Mouse (Mus musculus) liver, postnatal 0 days (tissue): Measurements from ENCODE around the gene Mturn. TPM values are rescaled to one million over a fixed set of nuclear protein-coding genes. Genes with fewer than 3 reads are reported as not detected.

Experiments used
- ATAC-seq: fragments of 200-750 bp; cut with Nextera tagmentation; 2 replicates; pipeline ENCODE4 v1.8.0; 2017; ENCODE audit warnings: mild to moderate bottlenecking, moderate library complexity
- DNase-seq: peaks from one replicate; pipeline ENCODE4 v3.0.0-alpha.2; 2016
- H3K27ac ChIP-seq: fragments of 300-500 bp; sonication (generic); 2 replicates; pipeline ENCODE4 v1.5.1; 2014; ENCODE audit warnings: antibody characterized with exemption, moderate library complexity, mild to moderate bottlenecking, low read depth
- H3K27me3 ChIP-seq: fragments of 300-500 bp; sonication (generic); 2 replicates; pipeline ENCODE4 v1.6.1; 2014; ENCODE audit warnings: low read length, control low read depth, mixed read lengths; ENCODE audit not compliant: insufficient read depth
- H3K36me3 ChIP-seq: fragments of 300-500 bp; sonication (generic); replicated peaks from 2 replicates; pipeline ENCODE4 v1.6.1; 2014; ENCODE audit warnings: mild to moderate bottlenecking, control low read depth, low read length, moderate library complexity, mixed read lengths; ENCODE audit not compliant: insufficient read depth
- H3K4me1 ChIP-seq: fragments of 300-500 bp; sonication (generic); 2 replicates; pipeline ENCODE4 v1.6.1; 2014; ENCODE audit warnings: antibody characterized with exemption, mild to moderate bottlenecking, control low read depth; ENCODE audit not compliant: insufficient read depth
- H3K4me2 ChIP-seq: fragments of 300-500 bp; sonication (generic); 2 replicates; pipeline ENCODE4 v1.6.1; 2014; ENCODE audit warnings: low read depth, mild to moderate bottlenecking, low read length, moderate library complexity, mixed read lengths
- H3K4me3 ChIP-seq: fragments of 300-500 bp; sonication (generic); 2 replicates; pipeline ENCODE4 v1.5.1; 2014; ENCODE audit warnings: low read depth, low read length
- H3K9ac ChIP-seq: fragments of 300-500 bp; sonication (generic); replicated peaks from 2 replicates; pipeline ENCODE4 v1.6.1; 2014; ENCODE audit warnings: mild to moderate bottlenecking, moderate library complexity
- H3K9me3 ChIP-seq: fragments of 300-500 bp; sonication (generic); 2 replicates; pipeline ENCODE4 v1.6.1; 2016; ENCODE audit warnings: mild to moderate bottlenecking, control low read depth, low read length, mixed read lengths
- CTCF ChIP-seq: sonication (generic); IDR thresholded peaks from 2 replicates; pipeline ENCODE4 v1.5.1; 2016; ENCODE audit warnings: antibody characterized with exemption, low read depth
- EP300 ChIP-seq: IDR thresholded peaks from 2 replicates; pipeline ENCODE4 v1.6.1; 2016; ENCODE audit warnings: antibody characterized with exemption, low read depth, mild to moderate bottlenecking
- WGBS: fragments of 180-500 bp; shearing (Covaris S2); extraction: QIAGEN DNeasy Blood & Tissue Kit; methylation state at CpG from one replicate; pipeline ENCODE4 v1.1.7; 2014; ENCODE audit not compliant: insufficient replicate concordance; 5-methylcytosine and 5-hydroxymethylcytosine counted together
- polyA plus RNA-seq: library from polyadenylated mRNA; unstranded; fragments of >200 nt; fragmentation: Nextera tagmentation; extraction: Ambion mirVana; gene quantifications from 2 replicates; pipeline ENCODE4 v1.2.1, GENCODE M21; 2015

The Mturn gene
- polyA plus RNA-seq, 1 experiment from 2014 or later, result 4.0 TPM

DNA sequence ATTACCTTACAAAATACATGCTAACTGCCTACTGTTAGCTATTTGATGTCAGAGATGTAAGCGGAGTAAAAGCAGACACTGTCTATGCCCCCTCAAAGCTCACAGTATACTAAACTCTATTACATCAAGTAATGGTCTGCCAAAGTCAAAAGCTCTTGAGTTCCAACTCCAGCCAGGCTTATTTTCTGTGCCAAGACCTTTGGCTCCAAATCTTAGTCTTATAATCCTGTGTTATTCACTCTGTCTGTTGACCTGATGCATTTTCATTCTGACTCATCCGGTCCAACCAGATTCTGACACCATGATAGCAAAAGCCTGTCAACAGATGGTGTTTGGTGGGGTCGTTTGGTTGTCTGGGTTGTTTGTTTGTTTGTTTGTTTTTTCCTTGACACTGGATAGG is 50.3 kb downstream of the Mturn start:
- no peak overlapping the region for H3K9ac ChIP-seq
- no peak overlapping the region for H3K27ac ChIP-seq
- H3K36me3 ChIP-seq, result no peaks in the 10 kb centered on the region
- H3K9me3 ChIP-seq, result no peaks in the 10 kb centered on the region
- H3K4me3 ChIP-seq, result no peak overlapping the region
- TF ChIP-seq EP300, result no peak
- no peak for TF ChIP-seq CTCF
- ATAC-seq, result no peak
- no peak for DNase-seq
- 74% methylated on average over 3 of the region's 3 CpGs for WGBS
- H3K4me2 ChIP-seq, result no peak overlapping the region
- no peaks in the 10 kb centered on the region for H3K27me3 ChIP-seq
- peaks cover 15% of the 10 kb centered on the region; the same call in 1 of the 2 replicates for H3K4me1 ChIP-seq

DNA sequence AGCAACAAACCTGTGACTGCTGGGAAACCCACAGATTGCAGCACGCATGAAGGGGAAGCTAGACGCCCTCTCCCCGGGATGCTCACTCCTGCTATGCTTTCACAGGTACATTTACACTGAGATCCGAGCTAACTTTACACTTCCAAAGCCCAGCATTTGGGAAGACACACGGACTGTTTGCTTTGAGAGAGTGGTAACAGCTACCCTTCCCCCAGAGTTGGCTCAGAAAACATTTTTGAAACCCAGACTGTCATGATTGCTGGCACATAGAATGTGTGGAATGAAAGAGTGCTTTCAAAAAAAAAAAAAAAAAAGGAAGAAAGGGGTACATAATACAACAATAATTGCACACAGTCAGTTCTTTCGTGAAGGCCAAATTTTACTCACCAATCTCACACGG is 51.3 kb downstream of the Mturn start:
- Histone ChIP-seq H3K27me3 (no peaks in the 10 kb centered on the region), H3K36me3 (no peaks in the 10 kb centered on the region), H3K4me1 (peaks cover 7% of the 10 kb centered on the region; the same call in 1 of the 2 replicates), H3K4me3 (no peak overlapping the region), H3K4me2 (no peak overlapping the region), H3K9ac (no peak overlapping the region), H3K9me3 (no peaks in the 10 kb centered on the region), H3K27ac (no peak overlapping the region)
- no peak for DNase-seq
- no peak for ATAC-seq
- no peak for TF ChIP-seq EP300
- TF ChIP-seq CTCF, result no peak
- WGBS, result 44% methylated on average over 7 of the region's 7 CpGs

DNA sequence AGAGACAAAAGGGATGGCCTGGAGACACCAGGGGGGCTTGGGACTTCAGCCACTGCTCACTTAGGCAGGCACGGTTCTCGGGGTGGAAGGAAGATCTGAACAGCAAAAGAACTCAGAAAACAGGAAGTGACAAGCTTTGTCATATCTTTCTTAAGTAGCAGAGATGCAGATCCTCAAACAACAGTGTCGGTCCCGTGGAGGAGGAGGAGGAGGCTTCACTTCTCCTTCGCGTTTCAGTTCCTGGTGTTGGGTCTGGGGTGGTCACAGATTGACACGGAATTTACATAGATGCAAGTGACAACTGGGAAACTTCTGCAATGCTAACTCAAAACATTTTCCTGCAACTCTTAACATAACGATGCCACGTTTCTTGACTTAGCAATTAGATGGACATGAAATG is 54.7 kb downstream of the Mturn start:
- 28% methylated on average over 9 of the region's 9 CpGs for WGBS
- Histone ChIP-seq H3K4me1 (peaks cover 7% of the 10 kb centered on the region; the same call in 1 of the 2 replicates), H3K9ac (no peak overlapping the region), H3K9me3 (no peaks in the 10 kb centered on the region), H3K27me3 (no peaks in the 10 kb centered on the region), H3K27ac (0 out of 2 replicates have a peak overlapping the region, but pooled peaks have one; percentile 22), H3K36me3 (no peaks in the 10 kb centered on the region), H3K4me3 (no peak overlapping the region), H3K4me2 (no peak overlapping the region)
- peak; percentile 23 for DNase-seq
- TF ChIP-seq EP300 (no peak), CTCF (no peak)
- ATAC-seq, result 0 out of 2 replicates have a peak, but pooled peaks have one; percentile 23

DNA sequence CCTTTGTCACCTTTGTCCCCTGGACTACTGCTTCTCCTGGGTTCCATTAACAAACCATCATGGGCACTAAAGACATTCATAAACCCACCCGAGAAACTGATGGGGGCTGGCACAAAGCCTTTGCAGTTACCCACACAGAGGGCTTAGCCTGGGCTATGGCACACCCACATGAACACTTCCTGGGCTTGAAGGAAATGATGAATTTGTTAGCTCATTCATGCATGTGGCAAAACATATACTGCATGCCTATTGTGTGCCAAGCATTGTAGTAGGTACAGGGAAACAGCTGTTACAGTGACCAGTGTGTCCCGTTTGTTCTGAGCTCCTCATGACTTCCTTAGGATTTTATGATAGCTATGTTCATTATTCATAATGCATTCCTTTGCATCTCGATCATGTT is 55.8 kb downstream of the Mturn start:
- H3K4me2 ChIP-seq, result no peak overlapping the region
- H3K9me3 ChIP-seq, result no peaks in the 10 kb centered on the region
- H3K4me1 ChIP-seq, result peaks cover 7% of the 10 kb centered on the region; the same call in 1 of the 2 replicates
- DNase-seq (no peak), ATAC-seq (no peak)
- H3K27ac ChIP-seq, result no peak overlapping the region
- TF ChIP-seq EP300 (no peak), CTCF (no peak)
- H3K4me3 ChIP-seq, result no peak overlapping the region
- H3K27me3 ChIP-seq, result no peaks in the 10 kb centered on the region
- H3K9ac ChIP-seq, result no peak overlapping the region
- no peaks in the 10 kb centered on the region for H3K36me3 ChIP-seq
- WGBS, result 63% methylated on average over 3 of the region's 3 CpGs

DNA sequence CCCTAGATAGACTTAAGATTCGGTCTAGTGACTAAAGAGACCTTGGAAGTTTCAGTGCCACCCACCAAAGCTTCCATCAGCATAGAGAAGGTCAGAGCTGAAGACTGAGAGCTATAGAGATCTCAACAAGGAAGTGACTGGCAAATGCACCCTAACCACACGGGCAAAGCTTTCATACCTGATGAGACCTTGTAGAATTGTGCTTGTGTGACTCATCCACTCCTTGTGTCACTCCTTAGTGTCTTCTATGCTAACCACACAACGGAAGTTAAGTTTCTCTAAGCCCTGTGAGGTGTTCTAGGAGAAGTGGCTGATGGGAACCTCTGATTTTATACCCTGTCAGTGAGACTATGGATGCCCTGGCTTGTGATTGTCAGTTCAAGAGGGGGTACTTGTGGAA is 56.3 kb downstream of the Mturn start:
- no peak for ATAC-seq
- no peak overlapping the region for H3K4me2 ChIP-seq
- no peak overlapping the region for H3K9ac ChIP-seq
- no peaks in the 10 kb centered on the region for H3K27me3 ChIP-seq
- no peaks in the 10 kb centered on the region for H3K9me3 ChIP-seq
- WGBS, result 60% methylated on average over 3 of the region's 3 CpGs
- H3K4me1 ChIP-seq, result peaks cover 7% of the 10 kb centered on the region; the same call in 1 of the 2 replicates
- no peaks in the 10 kb centered on the region for H3K36me3 ChIP-seq
- no peak overlapping the region for H3K27ac ChIP-seq
- no peak for DNase-seq
- TF ChIP-seq EP300 (no peak), CTCF (no peak)
- H3K4me3 ChIP-seq, result no peak overlapping the region

DNA sequence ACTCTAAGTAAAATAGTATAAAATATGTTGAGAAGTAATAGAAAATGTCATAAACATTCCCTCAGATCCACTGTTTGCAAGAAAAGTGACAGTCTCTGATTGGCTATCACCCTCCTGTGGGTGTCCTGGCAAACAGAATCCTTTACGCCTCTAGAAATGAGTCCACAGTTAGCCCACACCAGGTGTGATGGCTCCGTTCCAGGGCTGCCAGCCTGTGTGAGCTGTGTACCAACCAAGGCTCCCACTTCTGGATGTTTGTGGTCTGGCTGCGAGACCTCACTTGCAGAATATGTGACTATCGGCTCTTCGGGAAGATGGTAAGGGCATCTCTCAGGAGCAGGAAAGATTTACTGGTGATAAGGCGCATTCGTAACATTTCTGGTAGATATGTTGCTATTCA is 67.6 kb downstream of the Mturn start:
- TF ChIP-seq CTCF (no peak), EP300 (no peak)
- Histone ChIP-seq H3K9ac (no peak overlapping the region), H3K9me3 (no peaks in the 10 kb centered on the region), H3K36me3 (no peaks in the 10 kb centered on the region), H3K4me1 (no peaks in the 10 kb centered on the region), H3K27ac (no peak overlapping the region), H3K4me2 (no peak overlapping the region), H3K4me3 (no peak overlapping the region), H3K27me3 (no peaks in the 10 kb centered on the region)
- ATAC-seq, result no peak
- DNase-seq, result no peak
- WGBS, result 86% methylated on average over 7 of the region's 7 CpGs

DNA sequence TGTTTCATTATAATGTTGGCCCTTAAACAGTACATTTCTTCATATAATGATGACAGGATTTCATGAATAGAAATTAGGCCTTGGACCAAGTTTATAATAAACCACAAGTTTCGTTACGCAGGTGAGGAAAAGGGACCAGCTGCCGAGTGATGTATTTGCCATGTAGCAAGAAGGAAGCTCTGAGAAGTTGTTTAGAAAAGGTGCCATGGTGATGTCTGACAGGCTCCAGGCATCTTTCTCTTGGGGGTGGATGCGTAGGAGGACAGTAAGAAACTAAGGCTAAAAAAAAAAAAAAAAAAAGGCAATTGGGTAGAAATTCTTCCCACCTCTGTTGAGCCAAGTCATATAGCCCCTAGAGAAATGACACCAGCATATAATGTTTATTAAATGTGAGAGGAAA is 70.2 kb downstream of the Mturn start:
- no peaks in the 10 kb centered on the region for H3K9me3 ChIP-seq
- TF ChIP-seq CTCF, result no peak
- no peak for TF ChIP-seq EP300
- H3K4me2 ChIP-seq, result no peak overlapping the region
- H3K27ac ChIP-seq, result no peak overlapping the region
- no peak overlapping the region for H3K9ac ChIP-seq
- DNase-seq (no peak), ATAC-seq (no peak)
- WGBS, result 89% methylated on average over 4 of the region's 4 CpGs
- H3K4me1 ChIP-seq, result no peaks in the 10 kb centered on the region
- H3K4me3 ChIP-seq, result no peak overlapping the region
- H3K27me3 ChIP-seq, result no peaks in the 10 kb centered on the region
- no peaks in the 10 kb centered on the region for H3K36me3 ChIP-seq
